Mouse (Mus musculus): ENCODE measurements around the gene Sema3d.

The Sema3d gene

DNA sequence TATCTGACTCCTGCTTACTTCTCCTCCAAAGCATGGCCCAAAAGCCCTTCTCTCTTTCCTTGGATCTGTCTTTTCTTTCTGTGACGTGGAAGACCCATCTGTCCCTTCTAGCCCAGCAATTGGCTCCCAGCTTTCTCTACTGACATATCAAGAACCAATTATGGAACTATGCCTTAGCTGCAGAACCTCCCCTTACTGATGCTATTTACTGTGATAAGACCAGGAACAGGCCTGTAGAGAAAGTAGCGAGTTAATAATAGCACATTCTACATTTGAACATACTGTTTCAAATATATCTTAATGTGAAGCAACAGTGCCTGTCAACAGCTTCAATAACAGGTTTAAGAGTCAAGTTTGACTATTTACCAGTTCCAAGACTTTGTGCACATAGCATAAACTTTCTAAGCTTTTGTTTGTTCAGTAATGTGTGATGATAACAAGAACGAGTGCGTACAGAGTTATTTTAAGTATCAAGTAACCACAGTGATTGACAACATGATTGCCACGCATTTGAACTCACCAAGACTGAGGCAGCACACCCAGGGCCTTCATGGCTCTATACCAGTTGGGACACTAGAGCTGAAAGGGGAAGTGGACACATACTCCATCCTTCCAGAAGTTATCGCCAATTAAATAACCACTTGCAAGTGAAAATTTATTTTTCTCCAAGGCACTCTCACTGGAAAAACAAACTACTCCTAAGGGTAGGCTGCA is 116.8 kb downstream of the Sema3d start:
- no peak for DNase-seq

DNA sequence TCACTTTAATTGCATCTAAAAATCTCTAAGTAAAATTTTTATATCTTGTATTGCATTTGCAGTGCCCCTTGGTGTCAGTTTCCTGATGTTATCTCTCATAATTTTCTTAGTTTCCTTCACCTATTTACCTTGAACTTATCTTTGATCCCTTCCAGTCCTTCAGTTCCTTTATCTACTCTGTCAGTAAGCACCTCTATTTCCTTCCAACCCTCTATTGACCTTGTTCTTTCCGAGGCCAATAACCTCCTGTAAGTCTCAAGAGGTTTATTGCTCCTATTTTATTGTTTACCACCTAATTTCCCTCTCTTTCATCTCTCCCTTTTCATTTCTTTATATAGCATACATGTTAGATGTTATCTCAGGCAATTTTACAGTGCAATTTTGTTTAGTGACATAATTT is 129.3 kb downstream of the Sema3d start:
- no peak for DNase-seq

- no peak for DNase-seq
Measured at GRCm38 (mm10) chr5:12515283-12515682, 132.1 kb downstream of the Sema3d start.

- DNase-seq = no peak
Measured at GRCm38 (mm10) chr5:12525235-12525767, 142.1 kb downstream of the Sema3d start.

GRCm38 (mm10) chr5:12528596-12528995 is 145.4 kb downstream of the Sema3d start:
- no peak for DNase-seq

- no peak for DNase-seq
Measured at GRCm38 (mm10) chr5:12529771-12530170, 146.6 kb downstream of the Sema3d start.

GRCm38 (mm10) chr5:12541268-12541667 is 158.1 kb downstream of the Sema3d start:
- no peak for DNase-seq

- DNase-seq = no peak
Measured at GRCm38 (mm10) chr5:12549046-12549669, 166.0 kb downstream of the Sema3d start.

DNA sequence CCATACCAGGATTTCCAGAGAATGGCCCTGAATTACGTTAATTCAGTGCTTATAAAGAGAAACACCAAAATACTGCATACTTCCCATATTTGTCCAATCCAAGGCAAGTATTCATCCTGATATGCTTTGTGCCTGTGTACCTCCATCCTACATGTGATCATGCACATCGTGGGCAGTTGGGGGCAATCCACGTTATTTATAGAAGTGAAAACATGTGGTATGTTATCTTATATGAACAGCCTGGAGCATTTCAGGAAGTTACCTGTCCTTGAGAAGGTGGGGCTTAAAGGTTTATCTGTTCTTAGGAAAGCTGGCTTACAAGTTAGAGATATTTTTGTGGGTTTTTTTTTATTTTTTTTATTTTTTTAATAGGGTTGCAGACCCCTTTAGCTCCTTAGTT is 172.2 kb downstream of the Sema3d start:
- no peak for DNase-seq

- no peak for DNase-seq
Measured at GRCm38 (mm10) chr5:12557889-12558288, 174.7 kb downstream of the Sema3d start.

DNA sequence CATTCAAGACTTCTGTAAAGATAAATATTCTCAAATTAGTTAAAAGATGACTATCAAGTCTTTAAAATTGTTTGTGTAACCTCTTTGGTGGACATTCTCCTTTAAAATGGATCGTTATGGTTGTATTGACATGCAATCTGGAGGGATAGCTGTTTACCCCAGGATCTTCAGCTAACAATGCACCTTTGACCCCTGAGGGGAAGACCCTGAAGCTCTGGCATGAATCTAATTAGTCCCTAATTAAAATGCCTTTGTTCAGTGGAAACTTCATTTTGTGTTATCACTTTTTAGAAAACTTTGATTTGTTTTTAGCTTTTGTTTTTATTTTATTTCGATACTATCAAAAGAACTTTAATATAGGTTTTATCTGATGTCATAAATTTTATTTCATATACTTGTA is 178.6 kb downstream of the Sema3d start:
- no peak for DNase-seq

GRCm38 (mm10) chr5:12562204-12562603 is 179.0 kb downstream of the Sema3d start:
- peak; percentile 21 for DNase-seq

- DNase-seq = no peak
Measured at GRCm38 (mm10) chr5:12563132-12563531, 179.9 kb downstream of the Sema3d start.

GRCm38 (mm10) chr5:12564602-12565220 is 181.5 kb downstream of the Sema3d start:
- no peak for DNase-seq

DNA sequence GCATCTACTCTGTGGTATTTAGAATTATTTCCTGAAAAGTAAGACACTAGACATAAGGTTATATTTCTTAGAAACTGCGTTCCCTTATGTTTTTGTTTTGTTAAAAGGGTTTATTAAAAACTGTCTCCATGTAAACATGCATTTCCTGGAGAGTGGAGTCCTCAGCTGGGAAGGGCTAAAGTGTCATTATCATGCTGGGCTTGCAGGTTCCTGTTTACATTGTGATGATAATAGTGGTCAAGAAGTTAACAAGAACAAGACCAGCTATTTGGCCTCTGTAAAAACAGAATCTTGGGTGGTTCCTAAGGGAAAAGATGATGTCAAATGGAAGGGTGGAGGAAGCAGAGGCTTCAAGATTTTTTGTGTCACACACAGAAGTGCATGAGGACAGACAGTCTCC is 183.4 kb downstream of the Sema3d start:
- no peak for DNase-seq

DNA sequence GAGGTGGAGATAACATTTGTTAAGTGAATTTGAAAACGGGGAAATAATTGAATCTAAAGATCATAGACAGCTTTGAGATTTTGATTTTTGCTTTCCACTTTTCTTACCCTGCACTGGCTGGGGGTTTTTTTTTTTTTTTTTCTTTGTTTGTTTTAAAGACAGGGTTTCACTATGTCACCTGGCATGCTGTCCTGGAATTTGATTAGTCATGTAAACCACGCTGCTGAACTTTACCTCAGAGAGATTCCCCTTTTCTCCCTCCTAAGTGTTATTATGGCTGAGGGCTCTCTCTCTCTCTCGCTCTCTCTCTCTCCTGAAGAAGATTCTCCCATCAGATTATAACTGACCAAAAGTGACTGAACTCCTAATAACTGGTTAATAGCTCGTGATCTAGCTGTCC is 191.4 kb downstream of the Sema3d start:
- no peak for DNase-seq

GRCm38 (mm10) chr5:12575262-12575661 is 192.1 kb downstream of the Sema3d start:
- DNase-seq = no peak

DNA sequence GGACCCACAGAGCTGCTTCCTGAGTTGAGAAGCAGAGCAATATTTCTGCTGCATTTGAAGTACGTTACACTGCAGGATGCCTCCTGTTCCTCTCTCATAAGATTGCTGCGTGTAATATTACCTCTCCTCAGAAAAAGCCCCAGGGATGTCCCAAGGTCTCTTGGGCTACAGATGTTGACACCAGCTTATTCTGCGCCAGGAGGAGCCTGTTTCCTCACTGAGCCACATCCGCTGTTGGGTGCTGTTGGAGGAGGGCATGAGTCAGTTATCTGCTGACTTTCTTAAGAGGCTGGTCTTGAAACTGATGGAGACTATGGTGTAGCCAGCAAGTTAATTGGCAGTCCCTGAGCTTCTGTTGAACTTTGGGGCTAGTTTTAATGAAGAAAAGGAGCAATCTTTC is 196.6 kb downstream of the Sema3d start:
- no peak for DNase-seq

DNA sequence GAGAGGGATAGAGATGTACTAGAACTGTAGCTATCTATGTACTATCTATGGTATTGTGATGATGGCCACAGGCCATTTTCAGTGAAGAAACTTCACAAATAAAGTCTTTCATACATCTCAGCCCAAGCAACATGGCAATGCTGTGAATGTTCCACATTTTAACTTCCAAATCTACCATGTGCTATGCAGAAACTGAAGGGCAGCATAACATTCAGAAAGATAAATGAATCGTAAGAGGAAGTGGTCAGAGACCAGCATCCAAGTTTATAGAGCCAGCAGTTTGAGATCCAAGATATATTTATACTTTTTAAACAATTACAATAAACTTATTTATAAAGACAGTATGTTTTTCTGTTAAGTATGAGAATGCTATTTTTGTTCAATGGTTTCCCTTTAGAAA is 199.4 kb downstream of the Sema3d start:
- no peak for DNase-seq

GRCm38 (mm10) chr5:12583293-12583834 is 200.2 kb downstream of the Sema3d start:
- no peak for DNase-seq

GRCm38 (mm10) chr5:12584886-12585285 is 201.7 kb downstream of the Sema3d start:
- DNase-seq = no peak

GRCm38 (mm10) chr5:12634227-12634980 is 251.2 kb downstream of the Sema3d start:
- DNase-seq = no peak
